Mouse (Mus musculus) hindbrain, postnatal 0 days (tissue): Measurements from ENCODE around the gene Grik2. TPM values are rescaled to one million over a fixed set of nuclear protein-coding genes. Genes with fewer than 3 reads are reported as not detected.

Experiments used
- ATAC-seq: fragments of 200-750 bp; cut with Nextera tagmentation; 2 replicates; pipeline ENCODE4 v1.8.0; 2017; ENCODE audit warnings: mild to moderate bottlenecking, moderate TSS enrichment, moderate library complexity
- DNase-seq: peaks from one replicate; pipeline ENCODE4 v3.0.0-alpha.2; 2015; ENCODE audit warnings: low spot score
- H3K27ac ChIP-seq: fragments of 300-500 bp; sonication (generic); 2 replicates; pipeline ENCODE4 v1.5.1; 2014; ENCODE audit warnings: mild to moderate bottlenecking
- H3K27me3 ChIP-seq: fragments of 300-500 bp; sonication (generic); 2 replicates; pipeline ENCODE4 v1.6.1; 2014; ENCODE audit warnings: low read length, mixed read lengths; ENCODE audit not compliant: insufficient read depth
- H3K36me3 ChIP-seq: fragments of 300-500 bp; sonication (generic); 2 replicates; pipeline ENCODE4 v1.6.1; 2014; ENCODE audit warnings: low read length, mixed read lengths; ENCODE audit not compliant: insufficient read depth
- H3K4me1 ChIP-seq: fragments of 300-500 bp; sonication (generic); 2 replicates; pipeline ENCODE4 v1.6.1; 2014; ENCODE audit warnings: antibody characterized with exemption, low read length, mixed read lengths; ENCODE audit not compliant: insufficient read depth
- H3K4me2 ChIP-seq: fragments of 300-500 bp; sonication (generic); 2 replicates; pipeline ENCODE4 v1.6.1; 2014; ENCODE audit warnings: low read depth, mild to moderate bottlenecking, low read length, moderate library complexity, mixed read lengths
- H3K4me3 ChIP-seq: fragments of 300-500 bp; sonication (generic); 2 replicates; pipeline ENCODE4 v1.5.1; 2014; ENCODE audit warnings: low read length
- H3K9ac ChIP-seq: fragments of 300-500 bp; sonication (generic); replicated peaks from 2 replicates; pipeline ENCODE4 v1.6.1; 2014; ENCODE audit warnings: mild to moderate bottlenecking, low read length, moderate library complexity, mixed read lengths
- H3K9me3 ChIP-seq: fragments of 300-500 bp; sonication (generic); 2 replicates; pipeline ENCODE4 v1.6.1; 2016; ENCODE audit warnings: low read length, mixed read lengths
- CTCF ChIP-seq: IDR thresholded peaks from 2 replicates; pipeline ENCODE4 v1.5.1; 2016; ENCODE audit warnings: antibody characterized with exemption, control low read depth, low read depth
- whole genome bisulfite sequencing: fragments of 180-500 bp; shearing (Covaris S2); extraction: QIAGEN DNeasy Blood & Tissue Kit; methylation state at CpG from one replicate; pipeline ENCODE4 v1.1.7; 2014; 5-methylcytosine and 5-hydroxymethylcytosine counted together
- polyA plus RNA-seq: library from polyadenylated mRNA; unstranded; fragments of >200 nt; fragmentation: Nextera tagmentation; extraction: Ambion mirVana; gene quantifications from 2 replicates; pipeline ENCODE4 v1.2.1, GENCODE M21; 2015
- total RNA-seq: library from RNA; depleted of rRNA; stranded (reverse); fragments of >200 nt; gene quantifications from 2 replicates; pipeline ENCODE4 v1.2.3, GENCODE M21; 2014

The Grik2 gene
- total and polyA plus RNA-seq, 2 experiments from 2014 or later: 24.9 to 120 TPM

GRCm38 (mm10) chr10:49768897-49769296 lies 19.7 kb downstream of the Grik2 start:
- DNase-seq (no peak), ATAC-seq (no peak)
- no peak overlapping the region for H3K4me2 ChIP-seq
- no peaks in the 10 kb centered on the region for H3K27me3 ChIP-seq
- no peak overlapping the region for H3K4me3 ChIP-seq
- no peak overlapping the region for H3K9ac ChIP-seq
- H3K27ac ChIP-seq: no peak overlapping the region
- H3K4me1 ChIP-seq: no peaks in the 10 kb centered on the region
- no peaks in the 10 kb centered on the region for H3K36me3 ChIP-seq
- H3K9me3 ChIP-seq: no peaks in the 10 kb centered on the region
- TF ChIP-seq CTCF: no peak

GRCm38 (mm10) chr10:49767556-49767955 lies 21.0 kb downstream of the Grik2 start:
- no peak overlapping the region for H3K27ac ChIP-seq
- H3K36me3 ChIP-seq: no peaks in the 10 kb centered on the region
- ATAC-seq (no peak), DNase-seq (no peak)
- 67% methylated on average over 2 of the region's 2 CpGs for WGBS
- H3K4me2 ChIP-seq: no peak overlapping the region
- no peaks in the 10 kb centered on the region for H3K27me3 ChIP-seq
- H3K9ac ChIP-seq: no peak overlapping the region
- TF ChIP-seq CTCF: no peak
- H3K9me3 ChIP-seq: no peaks in the 10 kb centered on the region
- H3K4me1 ChIP-seq: no peaks in the 10 kb centered on the region
- H3K4me3 ChIP-seq: no peak overlapping the region

GRCm38 (mm10) chr10:49762607-49763006 lies 26.0 kb downstream of the Grik2 start:
- Histone ChIP-seq H3K4me3 (no peak overlapping the region), H3K9me3 (no peaks in the 10 kb centered on the region), H3K27ac (no peak overlapping the region), H3K4me2 (no peak overlapping the region), H3K27me3 (no peaks in the 10 kb centered on the region), H3K36me3 (no peaks in the 10 kb centered on the region), H3K9ac (no peak overlapping the region), H3K4me1 (no peaks in the 10 kb centered on the region)
- TF ChIP-seq CTCF: no peak
- WGBS: 37% methylated on average over 2 of the region's 2 CpGs
- no peak for ATAC-seq
- DNase-seq: no peak

GRCm38 (mm10) chr10:49751769-49752168 lies 36.8 kb downstream of the Grik2 start:
- Histone ChIP-seq H3K9me3 (no peaks in the 10 kb centered on the region), H3K27me3 (no peaks in the 10 kb centered on the region), H3K36me3 (no peaks in the 10 kb centered on the region), H3K27ac (no peak overlapping the region), H3K4me1 (no peaks in the 10 kb centered on the region), H3K4me3 (no peak overlapping the region), H3K4me2 (no peak overlapping the region), H3K9ac (no peak overlapping the region)
- 58% methylated on average over 2 of the region's 2 CpGs for WGBS
- no peak for DNase-seq
- no peak for ATAC-seq
- no peak for TF ChIP-seq CTCF

- Histone ChIP-seq H3K4me2 (no peak overlapping the region), H3K4me1 (no peaks in the 10 kb centered on the region), H3K4me3 (no peak overlapping the region), H3K27ac (no peak overlapping the region), H3K9me3 (no peaks in the 10 kb centered on the region), H3K27me3 (no peaks in the 10 kb centered on the region), H3K36me3 (no peaks in the 10 kb centered on the region), H3K9ac (no peak overlapping the region)
- WGBS: 67% methylated on average over 2 of the region's 2 CpGs
- no peak for DNase-seq
- ATAC-seq: no peak
- no peak for TF ChIP-seq CTCF
These were observed 56.7 kb downstream of the Grik2 start for GRCm38 (mm10) chr10:49731841-49732240.

GRCm38 (mm10) chr10:49723706-49724105 lies 64.9 kb downstream of the Grik2 start:
- no peak overlapping the region for H3K9ac ChIP-seq
- H3K4me1 ChIP-seq: no peaks in the 10 kb centered on the region
- no peak overlapping the region for H3K27ac ChIP-seq
- no peak overlapping the region for H3K4me3 ChIP-seq
- no peak overlapping the region for H3K4me2 ChIP-seq
- no peak for DNase-seq
- 87% methylated on average over 2 of the region's 2 CpGs for WGBS
- no peaks in the 10 kb centered on the region for H3K36me3 ChIP-seq
- no peaks in the 10 kb centered on the region for H3K27me3 ChIP-seq
- no peak for ATAC-seq
- no peak for TF ChIP-seq CTCF
- H3K9me3 ChIP-seq: no peaks in the 10 kb centered on the region

- no peaks in the 10 kb centered on the region for H3K27me3 ChIP-seq
- WGBS: 76% methylated on average over 5 of the region's 5 CpGs
These were observed 71.7 kb downstream of the Grik2 start for GRCm38 (mm10) chr10:49716856-49717255.

More at GRCm38 (mm10) chr10:49716856-49717255, 71.7 kb downstream of the Grik2 start:
- no peak overlapping the region for H3K4me2 ChIP-seq
- no peak for TF ChIP-seq CTCF
- H3K27ac ChIP-seq: no peak overlapping the region
- no peak overlapping the region for H3K9ac ChIP-seq
- no peaks in the 10 kb centered on the region for H3K9me3 ChIP-seq
- DNase-seq: no peak
- H3K4me1 ChIP-seq: no peaks in the 10 kb centered on the region
- no peak overlapping the region for H3K4me3 ChIP-seq
- no peak for ATAC-seq
- H3K36me3 ChIP-seq: no peaks in the 10 kb centered on the region
